Mouse (Mus musculus): Measurements from ENCODE around the gene Zbtb48. TPM values are rescaled to one million over a fixed set of nuclear protein-coding genes. Genes with fewer than 3 reads are reported as not detected.
A peak's percentile ranks its signal among the peaks of the same experiment; 100 is the strongest.

Zbtb48 gene
- total and polyA plus RNA-seq, 3 experiments: 12.1 to 21.4 TPM; not detected in 1

GRCm38 (mm10) chr4:151988342-151989109, 38.9 kb downstream of the Zbtb48 start, which contains the start of gene Thap3:
Gene Thap3, minus strand, starts transcription at chr4:151988997.
- Histone ChIP-seq H3K27me3 (ENCODE audit: control insufficient read depth in 1 of 2, insufficient read depth in 2 of 2, low read length in 2 of 2) (no peaks in the 10 kb centered on the region), H3K4me1 (ENCODE audit: control insufficient read depth in 1 of 2, insufficient read depth in 2 of 2, low read length in 2 of 2) (peaks cover 0 to 5% of the 10 kb centered on the region in 2 experiments; a peak in 3 of 4 replicates), H3K4me3 (ENCODE audit: control insufficient read depth in 1 of 2, insufficient read depth in 1 of 2, low read depth in 2 of 2, low read length in 2 of 2) (peak within 1 kb of the TSS; percentile 76 to 89), H3K9me3 (replicated peaks; ENCODE audit: insufficient read depth, low read length) (no peaks in the 10 kb centered on the region), H3K79me2 (ENCODE audit: control insufficient read depth, insufficient read depth, low read length, poor library complexity) (peaks cover 7% of the 10 kb centered on the region; the same call in 1 of the 2 replicates), H3K27ac (ENCODE audit: control insufficient read depth, low read depth, low read length) (no peak within 1 kb of the TSS; the same call in 1 of the 2 replicates), H3K9ac (ENCODE audit: control insufficient read depth, low read depth, low read length, poor library complexity, severe bottlenecking) (peak within 1 kb of the TSS; percentile 81), H3K36me3 (ENCODE audit: control insufficient read depth in 1 of 2, insufficient read depth in 2 of 2, low read length in 2 of 2) (peaks cover 0 to 3% of the 10 kb centered on the region in 2 experiments; a peak in 1 of 4 replicates)
- peak; percentile 86 for DNase-seq (ENCODE audit: low read depth, low spot score)
- TF ChIP-seq GATA1 (IDR thresholded peaks at IDR 0.05; ENCODE audit: low read depth, low read length) (no peak), MYB (IDR thresholded peaks at IDR 0.05; ENCODE audit: low read depth, low read length) (no peak), HCFC1 (IDR thresholded peaks at IDR 0.05; ENCODE audit: low read depth, low read length) (peak; percentile 88), ZC3H11A (IDR thresholded peaks at IDR 0.05; ENCODE audit: low read depth, low read length) (no peak), MXI1 (IDR thresholded peaks at IDR 0.05; ENCODE audit: low read depth, low read length) (peak; percentile 33; the same call in 1 of the 2 replicates), TBP (IDR thresholded peaks at IDR 0.05; ENCODE audit: low read depth, low read length) (no peak), BHLHE40 (IDR thresholded peaks at IDR 0.05; ENCODE audit: borderline replicate concordance, low read depth, low read length) (no peak), USF2 (IDR thresholded peaks at IDR 0.05; ENCODE audit: borderline replicate concordance in 1 of 2, insufficient read depth in 1 of 2, low read depth in 1 of 2, low read length in 2 of 2) (no peak), TAL1 (IDR thresholded peaks at IDR 0.05; ENCODE audit: low read length) (no peak), MEF2A (IDR thresholded peaks at IDR 0.05; ENCODE audit: extremely low read depth, insufficient replicate concordance, low read depth, low read length, poor library complexity, severe bottlenecking) (no peak), RAD21 (IDR thresholded peaks at IDR 0.05; ENCODE audit: low read depth, low read length) (no peak), JUND (IDR thresholded peaks at IDR 0.05; ENCODE audit: low read depth, low read length) (no peak), POLR2AphosphoS5 (IDR thresholded peaks at IDR 0.05; ENCODE audit: borderline replicate concordance, low read depth, low read length) (no peak; the same call in 1 of the 2 replicates), ZNF384 (IDR thresholded peaks at IDR 0.05; ENCODE audit: low read depth, low read length) (no peak), CHD1 (IDR thresholded peaks at IDR 0.05; ENCODE audit: low read depth, low read length) (no peak), CHD2 (IDR thresholded peaks at IDR 0.05; ENCODE audit: low read length) (no peak), ELF1 (IDR thresholded peaks at IDR 0.05; ENCODE audit: low read depth, low read length) (no peak), POLR2AphosphoS2 (IDR thresholded peaks at IDR 0.05; ENCODE audit: low read length) (no peak), MYC (IDR thresholded peaks at IDR 0.05; ENCODE audit: low read depth, low read length) (no peak; the same call in 1 of the 2 replicates), POLR2A (IDR thresholded peaks at IDR 0.05; ENCODE audit: control insufficient read depth in 1 of 2, insufficient read depth in 1 of 2, low read depth in 1 of 2, low read length in 2 of 2, poor library complexity in 1 of 2) (peak; percentile 33 to 58; a peak in 1 of 4 replicates), RCOR1 (IDR thresholded peaks at IDR 0.05; ENCODE audit: low read depth, low read length) (no peak), NELFE (IDR thresholded peaks at IDR 0.05; ENCODE audit: low read depth, low read length) (peak; percentile 58), ZMIZ1 (IDR thresholded peaks at IDR 0.05; ENCODE audit: low read depth, low read length) (no peak), MAFK (IDR thresholded peaks at IDR 0.05; ENCODE audit: borderline replicate concordance, low read depth, low read length) (no peak), ETS1 (IDR thresholded peaks at IDR 0.05; ENCODE audit: low read depth, low read length) (no peak), E2F4 (IDR thresholded peaks at IDR 0.05; ENCODE audit: borderline replicate concordance, low read depth, low read length) (no peak), GABPA (IDR thresholded peaks at IDR 0.05; ENCODE audit: low read depth, low read length) (no peak), NRF1 (IDR thresholded peaks at IDR 0.05; ENCODE audit: insufficient read depth, low read depth, low read length, poor library complexity, severe bottlenecking) (peak; percentile 57), SIN3A (IDR thresholded peaks at IDR 0.05; ENCODE audit: low read length) (peak; percentile 74; the same call in 1 of the 2 replicates), KAT2A (conservative IDR thresholded peaks at IDR 0.05; ENCODE audit: low read depth, low read length) (no peak; the same call in 1 of the 2 replicates), EP300 (IDR thresholded peaks at IDR 0.05; ENCODE audit: low read depth in 1 of 2, low read length in 2 of 2) (no peak), MAX (IDR thresholded peaks at IDR 0.05; ENCODE audit: low read length) (no peak; the same call in none of the 2 replicates), UBTF (IDR thresholded peaks at IDR 0.05; ENCODE audit: borderline replicate concordance, insufficient read depth, low read depth, low read length) (no peak), TCF12 (IDR thresholded peaks at IDR 0.05; ENCODE audit: low read depth, low read length) (0 out of 2 replicates have a peak, but pooled peaks have one; percentile 10), ZKSCAN1 (IDR thresholded peaks at IDR 0.05; ENCODE audit: low read depth, low read length) (no peak)
